In the genomic region with DNA sequence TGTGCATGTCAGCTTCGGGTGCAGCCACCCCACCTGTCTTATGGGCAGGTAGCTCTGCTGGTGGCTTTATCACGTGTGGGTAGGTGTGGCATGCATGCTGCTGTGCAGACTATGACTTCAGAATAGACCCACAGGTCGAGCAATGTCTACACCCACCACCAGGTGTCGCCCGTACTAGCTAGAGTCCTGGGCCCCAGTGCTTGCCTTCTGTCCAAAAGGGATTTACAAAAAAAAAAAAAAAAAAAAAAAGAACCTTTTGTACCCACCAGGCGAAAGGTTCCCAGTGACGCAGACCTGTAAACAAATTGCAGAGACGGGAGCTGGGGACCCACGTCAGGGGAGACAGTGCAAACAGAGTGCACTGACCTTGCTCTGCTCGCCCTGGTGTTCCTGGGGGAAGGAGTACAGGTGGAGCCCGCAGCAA, we compare ENCODE assay signal across 8 mouse cellular contexts. TPM values are rescaled to one million over a fixed set of nuclear protein-coding genes. Genes with fewer than 3 reads are reported as not detected.
DNase-seq lines count a peak whose midpoint lies in the region; ATAC-seq lines count a peak whose summit lies in the region.

No protein-coding gene starts in this region.

- H3K27ac ChIP-seq in hindbrain, embryonic 14.5 days, result no peak overlapping the region

- WGBS in hindbrain, embryonic 14.5 days, result 14% methylated on average over 11 of the region's 11 CpGs

- ATAC-seq in hindbrain, embryonic 14.5 days (ENCODE audit: low FRiP score), result peak; percentile 62; the same call in 1 of the 2 replicates

- H3K9me3 ChIP-seq in hindbrain, embryonic 14.5 days (ENCODE audit: control insufficient read depth, low read length), result peaks cover 4% of the 10 kb centered on the region; the same call in 1 of the 2 replicates

- H3K4me3 ChIP-seq in hindbrain, embryonic 14.5 days (replicated peaks; ENCODE audit: low read length), result no peak overlapping the region

- no peak overlapping the region for H3K9ac ChIP-seq in hindbrain, embryonic 14.5 days

- no peak overlapping the region; the same call in 1 of the 2 replicates for H3K4me2 ChIP-seq in hindbrain, embryonic 14.5 days (replicated peaks)

- no peaks in the 10 kb centered on the region for H3K4me1 ChIP-seq in hindbrain, embryonic 14.5 days (replicated peaks; ENCODE audit: control insufficient read depth, insufficient read depth, low read length)

- H3K36me3 ChIP-seq in hindbrain, embryonic 14.5 days (replicated peaks; ENCODE audit: control insufficient read depth, insufficient read depth), result no peaks in the 10 kb centered on the region

- DNase-seq in MEL-GATA-1-ER (ENCODE audit: extremely low read depth, low read depth), result peak; percentile 5
- peak; percentile 86 to 90 for DNase-seq in cerebellum, adult 18-20 months
- peak; percentile 75 for DNase-seq in forelimb bud, embryonic 11.5 days (ENCODE audit: low read depth, low spot score)
- peak; percentile 86 for DNase-seq in hindbrain, embryonic 14.5 days (ENCODE audit: low spot score)
- peak; percentile 78 to 94 for DNase-seq in layer of hippocampus, postnatal 25 days (ENCODE audit: extremely low spot score in 1 of 2, low spot score in 1 of 2)
- DNase-seq in lung, postnatal 10 days, result peak; percentile 90
- DNase-seq in retina, postnatal 1 day, result peak; percentile 76
- DNase-seq in urinary bladder, adult 18-20 months (ENCODE audit: low spot score in 2 of 2), result peak; percentile 59 to 78

- no peaks in the 10 kb centered on the region for H3K27me3 ChIP-seq in hindbrain, embryonic 14.5 days (ENCODE audit: control insufficient read depth, insufficient read depth, low read length)

RNA-seq across cellular contexts. Expression of a gene that starts 6.6 kb away (rescaled TPM):
- 5.6 and 5.7 TPM in 2 replicates for polyA plus RNA-seq in hindbrain, embryonic 14.5 days (2014; fragmentation: Nextera tagmentation; extraction: Ambion mirVana)
- total RNA-seq in layer of hippocampus, postnatal 25 days (2021), result 10 to 100 TPM in 1 of 2 experiments, 1 to 10 TPM in 1; 8.3 to 15.7 TPM

RNA-seq across cellular contexts. Expression of a gene that starts 27.2 kb away (rescaled TPM):
- polyA plus RNA-seq in hindbrain, embryonic 14.5 days (2014; fragmentation: Nextera tagmentation; extraction: Ambion mirVana), result 15.7 and 16.2 TPM in 2 replicates
- 10 to 100 TPM; 22.3 to 31.5 TPM for total RNA-seq in layer of hippocampus, postnatal 25 days (2021)

RNA-seq across cellular contexts. Expression of a gene that starts 51.0 kb away (rescaled TPM):
- 47.0 and 53.8 TPM in 2 replicates for polyA plus RNA-seq in hindbrain, embryonic 14.5 days (2014; fragmentation: Nextera tagmentation; extraction: Ambion mirVana)
- total RNA-seq in layer of hippocampus, postnatal 25 days (2021), result 10 to 100 TPM; 45.0 to 48.4 TPM

Comparison
In these comparisons a context has a peak if more than half of its experiments do, and no peak if none do; other contexts are left out.
1. DNase-seq: peak in every context shown above with its lines; median percentile 90 in lung, postnatal 10 days; 88 in cerebellum, adult 18-20 months; 86 in hindbrain, embryonic 14.5 days; 86 in layer of hippocampus, postnatal 25 days; 76 in retina, postnatal 1 day; 75 in forelimb bud, embryonic 11.5 days; 68 in urinary bladder, adult 18-20 months; 5 in MEL-GATA-1-ER.